Mouse (Mus musculus): ENCODE results near the gene Ubtf.

GRCm38 (mm10) chr11:102344458-102344857 is 24.9 kb upstream of the Ubtf start:
- TF ChIP-seq CTCF (IDR thresholded peaks at IDR 0.05; ENCODE audit: control insufficient read depth, insufficient read depth, insufficient replicate concordance, low read depth, low read length) (no peak), POLR2A (IDR thresholded peaks at IDR 0.05; ENCODE audit: control insufficient read depth, low read depth, low read length) (no peak)
